Mouse (Mus musculus): ENCODE results near the gene Cep170b.

DNA sequence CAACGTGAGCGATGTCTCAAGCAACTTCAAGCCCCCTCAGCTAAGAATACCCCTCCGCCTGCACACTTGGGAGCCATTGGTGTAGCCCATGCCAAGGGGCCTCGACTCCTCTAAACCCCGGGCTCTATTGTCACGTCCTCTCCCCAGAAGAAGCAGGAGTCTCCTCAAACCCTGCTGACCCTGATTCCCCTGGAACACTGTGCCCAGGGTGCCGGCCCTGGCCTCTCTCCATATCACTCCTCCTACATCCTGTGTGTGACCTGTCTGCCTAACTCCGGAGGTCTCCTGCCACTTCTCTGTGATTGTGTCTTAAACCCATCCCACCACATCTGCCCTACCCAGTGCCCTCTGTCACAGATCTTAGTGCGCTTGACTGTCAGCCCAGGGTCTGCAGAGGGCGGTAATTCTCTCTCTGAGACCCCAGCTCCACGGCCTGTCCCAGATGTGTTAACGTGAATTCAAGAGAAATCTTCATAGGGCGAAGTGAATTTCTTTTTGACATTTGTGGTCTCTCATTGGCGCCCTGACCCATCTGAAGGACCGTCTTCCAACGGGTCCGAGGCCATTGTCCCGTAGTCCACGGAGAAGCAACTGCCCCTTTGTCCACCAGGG, 42.2 kb upstream of the Cep170b start:
- TF ChIP-seq CTCF (IDR thresholded peaks at IDR 0.05; ENCODE audit: low read depth): 0 out of 2 replicates have a peak, but pooled peaks have one; percentile 38
- no peak for TF ChIP-seq EP300 (IDR thresholded peaks at IDR 0.05; ENCODE audit: low read depth)

Measured in heart, postnatal 0 days (tissue).